Mouse (Mus musculus) neural tube, embryonic 11.5 days (tissue): ENCODE results near the gene Uqcrq. TPM values are rescaled to one million over a fixed set of nuclear protein-coding genes. Genes with fewer than 3 reads are reported as not detected.

ENCODE experiments used
- ATAC-seq: fragments of 200-750 bp; cut with Nextera tagmentation; 2 replicates; pipeline ENCODE4 v1.8.0; 2017; ENCODE audit warnings: moderate number of reproducible peaks, mild to moderate bottlenecking, moderate TSS enrichment, moderate library complexity; ENCODE audit not compliant: insufficient read depth, low FRiP score, low TSS enrichment
- DNase-seq: peaks from one replicate; pipeline ENCODE4 v3.0.0-alpha.2; 2015; ENCODE audit warnings: low spot score
- H3K27ac ChIP-seq: fragments of 300-500 bp; sonication (generic); 2 replicates; pipeline ENCODE4 v1.5.1; 2014; ENCODE audit warnings: low read depth, mild to moderate bottlenecking, low read length
- H3K27me3 ChIP-seq: fragments of 300-500 bp; sonication (generic); 2 replicates; pipeline ENCODE4 v1.6.1; 2014; ENCODE audit warnings: mild to moderate bottlenecking, low read length, mixed read lengths; ENCODE audit not compliant: control insufficient read depth, insufficient read depth
- H3K36me3 ChIP-seq: fragments of 300-500 bp; sonication (generic); 2 replicates; pipeline ENCODE4 v1.6.1; 2014; ENCODE audit warnings: mild to moderate bottlenecking, low read length, moderate library complexity, mixed read lengths; ENCODE audit not compliant: control insufficient read depth, insufficient read depth
- H3K4me1 ChIP-seq: fragments of 300-500 bp; sonication (generic); 2 replicates; pipeline ENCODE4 v1.6.1; 2014; ENCODE audit warnings: low read length, mixed read lengths; ENCODE audit not compliant: control insufficient read depth, insufficient read depth
- H3K4me2 ChIP-seq: fragments of 300-500 bp; sonication (generic); 2 replicates; pipeline ENCODE4 v1.6.1; 2014; ENCODE audit warnings: low read depth, mild to moderate bottlenecking, moderate library complexity
- H3K4me3 ChIP-seq: fragments of 300-500 bp; sonication (generic); 2 replicates; pipeline ENCODE4 v1.5.1; 2014; ENCODE audit warnings: low read depth, low read length
- H3K9ac ChIP-seq: fragments of 300-500 bp; sonication (generic); 2 replicates; pipeline ENCODE4 v1.6.1; 2014; ENCODE audit warnings: mild to moderate bottlenecking, low read length
- H3K9me3 ChIP-seq: fragments of 300-500 bp; sonication (generic); 2 replicates; pipeline ENCODE4 v1.6.1; 2016; ENCODE audit warnings: low read length; ENCODE audit not compliant: control insufficient read depth
- WGBS: fragments of 180-500 bp; shearing (Covaris S2); extraction: QIAGEN DNeasy Blood & Tissue Kit; methylation state at CpG from one replicate; pipeline ENCODE4 v1.1.7; 2014; 5-methylcytosine and 5-hydroxymethylcytosine counted together
- polyA plus RNA-seq: library from polyadenylated mRNA; unstranded; fragments of >200 nt; fragmentation: Nextera tagmentation; extraction: Ambion mirVana; gene quantifications from 2 replicates; pipeline ENCODE4 v1.2.1, GENCODE M21; 2014

Uqcrq gene
- polyA plus RNA-seq, 1 experiment from 2014 or later: 559 TPM

- Histone ChIP-seq H3K9ac (peak overlapping the region; percentile 39; the same call in 1 of the 2 replicates), H3K27ac (no peak overlapping the region), H3K4me3 (peak overlapping the region; percentile 41), H3K9me3 (no peaks in the 10 kb centered on the region), H3K4me1 (no peaks in the 10 kb centered on the region), H3K36me3 (no peaks in the 10 kb centered on the region), H3K4me2 (peak overlapping the region; percentile 61), H3K27me3 (peaks cover 30% of the 10 kb centered on the region)
- ATAC-seq (no peak), DNase-seq (no peak)
- 6% methylated on average over 29 of the region's 29 CpGs for WGBS
Measured at GRCm38 (mm10) chr11:53457372-53457954, 26.8 kb upstream of the Uqcrq start.

GRCm38 (mm10) chr11:53456474-53457371 lies 26.1 kb upstream of the Uqcrq start, which contains the start of the genes Gm10447 and Shroom1:
Gene Gm10447 (minus strand): TSS chr11:53457110.
Gene Shroom1 (plus strand): TSS chr11:53457205.
- H3K4me2 ChIP-seq: peak within 1 kb of the TSS; percentile 61
- no peaks in the 10 kb centered on the region for H3K4me1 ChIP-seq
- ATAC-seq (no peak; the same call in 1 of the 2 replicates), DNase-seq (peak; percentile 63)
- H3K27ac ChIP-seq: no peak within 1 kb of the TSS
- peak within 1 kb of the TSS; percentile 39; the same call in 1 of the 2 replicates for H3K9ac ChIP-seq
- peak within 1 kb of the TSS; percentile 41 for H3K4me3 ChIP-seq
- H3K27me3 ChIP-seq: peaks cover 22% of the 10 kb centered on the region
- H3K9me3 ChIP-seq: no peaks in the 10 kb centered on the region
- no peaks in the 10 kb centered on the region for H3K36me3 ChIP-seq
- WGBS: 5% methylated on average over 42 of the region's 42 CpGs

GRCm38 (mm10) chr11:53453031-53453430 lies 22.4 kb upstream of the Uqcrq start:
- Histone ChIP-seq H3K9ac (no peak overlapping the region), H3K4me1 (no peaks in the 10 kb centered on the region), H3K27ac (no peak overlapping the region), H3K27me3 (peaks cover 14% of the 10 kb centered on the region), H3K36me3 (no peaks in the 10 kb centered on the region), H3K4me3 (no peak overlapping the region), H3K9me3 (no peaks in the 10 kb centered on the region), H3K4me2 (no peak overlapping the region)
- 77% methylated on average over 5 of the region's 5 CpGs for WGBS
- DNase-seq (no peak), ATAC-seq (no peak)

- Histone ChIP-seq H3K9ac (no peak overlapping the region), H3K4me1 (no peaks in the 10 kb centered on the region), H3K4me3 (no peak overlapping the region), H3K4me2 (no peak overlapping the region), H3K27ac (no peak overlapping the region), H3K9me3 (no peaks in the 10 kb centered on the region), H3K27me3 (peaks cover 7% of the 10 kb centered on the region), H3K36me3 (no peaks in the 10 kb centered on the region)
- WGBS: 91% methylated on average over 9 of the region's 9 CpGs
- ATAC-seq: no peak
- no peak for DNase-seq
Measured at GRCm38 (mm10) chr11:53452396-53452795, 21.8 kb upstream of the Uqcrq start.

GRCm38 (mm10) chr11:53451361-53451760 lies 20.7 kb upstream of the Uqcrq start:
- H3K4me1 ChIP-seq: no peaks in the 10 kb centered on the region
- H3K27ac ChIP-seq: no peak overlapping the region
- peaks cover 1% of the 10 kb centered on the region; the same call in 1 of the 2 replicates for H3K27me3 ChIP-seq
- no peak overlapping the region for H3K4me2 ChIP-seq
- WGBS: 68% methylated on average over 2 of the region's 2 CpGs
- DNase-seq (no peak), ATAC-seq (no peak)
- no peak overlapping the region for H3K9ac ChIP-seq
- H3K36me3 ChIP-seq: no peaks in the 10 kb centered on the region
- H3K4me3 ChIP-seq: no peak overlapping the region
- H3K9me3 ChIP-seq: no peaks in the 10 kb centered on the region

GRCm38 (mm10) chr11:53450070-53450705 lies 19.6 kb upstream of the Uqcrq start:
- ATAC-seq: no peak

GRCm38 (mm10) chr11:53448529-53448928 lies 17.9 kb upstream of the Uqcrq start:
- Histone ChIP-seq H3K9me3 (no peaks in the 10 kb centered on the region), H3K36me3 (no peaks in the 10 kb centered on the region), H3K27ac (no peak overlapping the region), H3K4me1 (no peaks in the 10 kb centered on the region), H3K9ac (no peak overlapping the region), H3K27me3 (no peaks in the 10 kb centered on the region), H3K4me3 (no peak overlapping the region), H3K4me2 (no peak overlapping the region)
- DNase-seq (no peak), ATAC-seq (no peak)
- 94% methylated on average over 1 of the region's 1 CpGs for WGBS

More at GRCm38 (mm10) chr11:53450070-53450705, 19.6 kb upstream of the Uqcrq start:
- H3K36me3 ChIP-seq: no peaks in the 10 kb centered on the region
- H3K4me1 ChIP-seq: no peaks in the 10 kb centered on the region
- no peak overlapping the region for H3K9ac ChIP-seq
- H3K4me3 ChIP-seq: no peak overlapping the region
- H3K27ac ChIP-seq: no peak overlapping the region
- no peaks in the 10 kb centered on the region for H3K9me3 ChIP-seq
- no peak overlapping the region for H3K4me2 ChIP-seq
- DNase-seq: no peak
- H3K27me3 ChIP-seq: no peaks in the 10 kb centered on the region
- WGBS: 58% methylated on average over 15 of the region's 15 CpGs

- Histone ChIP-seq H3K27me3 (no peaks in the 10 kb centered on the region), H3K4me3 (no peak overlapping the region), H3K9ac (no peak overlapping the region), H3K4me2 (no peak overlapping the region), H3K4me1 (no peaks in the 10 kb centered on the region), H3K9me3 (no peaks in the 10 kb centered on the region), H3K36me3 (no peaks in the 10 kb centered on the region), H3K27ac (no peak overlapping the region)
- WGBS: 90% methylated on average over 8 of the region's 8 CpGs
- DNase-seq (no peak), ATAC-seq (no peak)
Measured at GRCm38 (mm10) chr11:53447996-53448395, 17.4 kb upstream of the Uqcrq start.
